Mouse (Mus musculus) lung, postnatal 0 days (tissue): ENCODE measurements at regions not wholly inside any gene's neighbourhood (a gene's known extent, or its start where the extent isn't known, plus 50 kb on each side); places are given as distances from the start of the nearest gene placed in this dataset.

Experiments
- ATAC-seq: fragments of 200-750 bp; cut with Nextera tagmentation; 2 replicates; pipeline ENCODE4 v1.8.0; 2017; ENCODE audit warnings: moderate library complexity
- DNase-seq: peaks from one replicate; pipeline ENCODE4 v3.0.0-alpha.2; 2016; ENCODE audit warnings: low spot score
- H3K27ac ChIP-seq: fragments of 300-500 bp; sonication (generic); 2 replicates; pipeline ENCODE4 v1.5.1; 2014; ENCODE audit warnings: antibody characterized with exemption, mild to moderate bottlenecking, low read length, mixed read lengths
- H3K27me3 ChIP-seq: fragments of 300-500 bp; sonication (generic); replicated peaks from 2 replicates; pipeline ENCODE4 v1.6.1; 2014; ENCODE audit warnings: low read length, mixed read lengths; ENCODE audit not compliant: insufficient read depth
- H3K36me3 ChIP-seq: fragments of 300-500 bp; sonication (generic); 2 replicates; pipeline ENCODE4 v1.6.1; 2014; ENCODE audit warnings: low read length, mixed read lengths; ENCODE audit not compliant: insufficient read depth
- H3K4me1 ChIP-seq: fragments of 300-500 bp; sonication (generic); 2 replicates; pipeline ENCODE4 v1.6.1; 2014; ENCODE audit warnings: antibody characterized with exemption, low read depth, low read length, mixed read lengths; ENCODE audit not compliant: insufficient read depth
- H3K4me2 ChIP-seq: fragments of 300-500 bp; sonication (generic); replicated peaks from 2 replicates; pipeline ENCODE4 v1.6.1; 2014; ENCODE audit warnings: low read depth, mild to moderate bottlenecking, low read length, moderate library complexity, mixed read lengths
- H3K4me3 ChIP-seq: fragments of 300-500 bp; sonication (generic); 2 replicates; pipeline ENCODE4 v1.5.1; 2014; ENCODE audit warnings: low read depth, low read length
- H3K9ac ChIP-seq: fragments of 300-500 bp; sonication (generic); replicated peaks from 2 replicates; pipeline ENCODE4 v1.6.1; 2014; ENCODE audit warnings: low read depth, mild to moderate bottlenecking
- H3K9me3 ChIP-seq: fragments of 300-500 bp; sonication (generic); 2 replicates; pipeline ENCODE4 v1.6.1; 2016; ENCODE audit warnings: low read length, mixed read lengths
- CTCF ChIP-seq: IDR thresholded peaks from 2 replicates; pipeline ENCODE4 v1.5.1; 2016; ENCODE audit warnings: antibody characterized with exemption, mild to moderate bottlenecking
- EP300 ChIP-seq: IDR thresholded peaks from 2 replicates; pipeline ENCODE4 v1.6.1; 2016; ENCODE audit warnings: antibody characterized with exemption, mild to moderate bottlenecking, control low read depth
- WGBS: fragments of 180-500 bp; shearing (Covaris S2); extraction: QIAGEN DNeasy Blood & Tissue Kit; methylation state at CpG from one replicate; pipeline ENCODE4 v1.1.7; 2014; 5-methylcytosine and 5-hydroxymethylcytosine counted together

- H3K4me2 ChIP-seq, result no peak overlapping the region
- H3K36me3 ChIP-seq, result no peaks in the 10 kb centered on the region
Observed at GRCm38 (mm10) chr6:98178005-98178404, 164.5 kb downstream of the Gm765 start.

GRCm38 (mm10) chr6:98149043-98149813 lies 193.3 kb downstream of the Gm765 start:
- no peaks in the 10 kb centered on the region for H3K9me3 ChIP-seq
- no peak overlapping the region for H3K9ac ChIP-seq
- no peaks in the 10 kb centered on the region for H3K4me1 ChIP-seq
- 61% methylated on average over 12 of the region's 12 CpGs for WGBS
- no peak overlapping the region for H3K27ac ChIP-seq
- DNase-seq, result no peak
- H3K4me3 ChIP-seq, result no peak overlapping the region
- ATAC-seq, result no peak
- H3K27me3 ChIP-seq, result no peaks in the 10 kb centered on the region
- H3K4me2 ChIP-seq, result no peak overlapping the region
- no peaks in the 10 kb centered on the region for H3K36me3 ChIP-seq
- TF ChIP-seq EP300, result no peak
- TF ChIP-seq CTCF, result no peak

More at GRCm38 (mm10) chr6:98178005-98178404, 164.5 kb downstream of the Gm765 start:
- Histone ChIP-seq H3K27me3 (no peaks in the 10 kb centered on the region), H3K4me1 (no peaks in the 10 kb centered on the region), H3K4me3 (no peak overlapping the region), H3K9ac (no peak overlapping the region), H3K27ac (no peak overlapping the region), H3K9me3 (no peaks in the 10 kb centered on the region)
- ATAC-seq (no peak), DNase-seq (no peak)
- TF ChIP-seq CTCF, result no peak
- TF ChIP-seq EP300, result no peak
- 31% methylated on average over 2 of the region's 2 CpGs for WGBS

GRCm38 (mm10) chr6:98147855-98148254 lies 194.7 kb downstream of the Gm765 start:
- DNase-seq, result no peak
- no peaks in the 10 kb centered on the region for H3K27me3 ChIP-seq
- H3K4me1 ChIP-seq, result no peaks in the 10 kb centered on the region
- no peak overlapping the region for H3K4me3 ChIP-seq
- WGBS, result 86% methylated on average over 5 of the region's 5 CpGs
- no peak for ATAC-seq
- no peak overlapping the region for H3K9ac ChIP-seq
- H3K9me3 ChIP-seq, result no peaks in the 10 kb centered on the region
- H3K36me3 ChIP-seq, result no peaks in the 10 kb centered on the region
- H3K27ac ChIP-seq, result no peak overlapping the region
- TF ChIP-seq CTCF (no peak), EP300 (no peak)
- H3K4me2 ChIP-seq, result no peak overlapping the region

GRCm38 (mm10) chr6:98132931-98133330 lies 209.6 kb downstream of the Gm765 start:
- Histone ChIP-seq H3K9ac (no peak overlapping the region), H3K36me3 (no peaks in the 10 kb centered on the region), H3K9me3 (no peaks in the 10 kb centered on the region), H3K4me2 (no peak overlapping the region), H3K27me3 (no peaks in the 10 kb centered on the region), H3K27ac (no peak overlapping the region), H3K4me1 (no peaks in the 10 kb centered on the region), H3K4me3 (no peak overlapping the region)
- TF ChIP-seq CTCF (peak; percentile 76), EP300 (no peak)
- ATAC-seq (no peak), DNase-seq (peak; percentile 51)
- 18% methylated on average over 2 of the region's 2 CpGs for WGBS

- Histone ChIP-seq H3K4me3 (no peak overlapping the region), H3K27ac (no peak overlapping the region), H3K27me3 (no peaks in the 10 kb centered on the region), H3K9ac (no peak overlapping the region), H3K9me3 (no peaks in the 10 kb centered on the region), H3K4me1 (no peaks in the 10 kb centered on the region), H3K4me2 (no peak overlapping the region), H3K36me3 (no peaks in the 10 kb centered on the region)
- DNase-seq (no peak), ATAC-seq (no peak)
- TF ChIP-seq EP300 (no peak), CTCF (no peak)
- WGBS, result 50% methylated on average over 7 of the region's 7 CpGs
Observed at GRCm38 (mm10) chr6:98125434-98125833, 217.1 kb downstream of the Gm765 start.

GRCm38 (mm10) chr6:98118355-98119150 lies 224.0 kb downstream of the Gm765 start:
- H3K4me3 ChIP-seq, result no peak overlapping the region
- no peak for TF ChIP-seq CTCF
- no peak for TF ChIP-seq EP300
- WGBS, result 39% methylated on average over 9 of the region's 9 CpGs
- no peaks in the 10 kb centered on the region for H3K9me3 ChIP-seq
- no peak for ATAC-seq
- no peaks in the 10 kb centered on the region for H3K36me3 ChIP-seq
- no peak overlapping the region for H3K9ac ChIP-seq
- H3K4me1 ChIP-seq, result no peaks in the 10 kb centered on the region
- DNase-seq, result no peak
- no peak overlapping the region for H3K4me2 ChIP-seq
- no peaks in the 10 kb centered on the region for H3K27me3 ChIP-seq
- H3K27ac ChIP-seq, result no peak overlapping the region
